Mouse (Mus musculus) intestine, postnatal 0 days (tissue): ENCODE measurements around the gene Acss2. TPM values are rescaled to one million over a fixed set of nuclear protein-coding genes. Genes with fewer than 3 reads are reported as not detected.
A peak's percentile ranks its signal among the peaks of the same experiment; 100 is the strongest.

ENCODE experiments used
- ATAC-seq: fragments of 200-750 bp; cut with Nextera tagmentation; 2 replicates; pipeline ENCODE4 v1.8.0; 2017; ENCODE audit warnings: mild to moderate bottlenecking, moderate TSS enrichment, moderate library complexity
- H3K27ac ChIP-seq: fragments of 300-500 bp; sonication (generic); 2 replicates; pipeline ENCODE4 v1.5.1; 2014; ENCODE audit warnings: mild to moderate bottlenecking, low read depth, low read length, moderate library complexity
- H3K27me3 ChIP-seq: fragments of 300-500 bp; sonication (generic); replicated peaks from 2 replicates; pipeline ENCODE4 v1.6.1; 2014; ENCODE audit warnings: low read length, mixed read lengths; ENCODE audit not compliant: control insufficient read depth, insufficient read depth
- H3K36me3 ChIP-seq: fragments of 300-500 bp; sonication (generic); 2 replicates; pipeline ENCODE4 v1.6.1; 2014; ENCODE audit warnings: mild to moderate bottlenecking, moderate library complexity; ENCODE audit not compliant: control insufficient read depth, insufficient read depth
- H3K4me1 ChIP-seq: fragments of 300-500 bp; sonication (generic); replicated peaks from 2 replicates; pipeline ENCODE4 v1.6.1; 2014; ENCODE audit warnings: antibody characterized with exemption, low read length, mixed read lengths; ENCODE audit not compliant: control insufficient read depth, insufficient read depth
- H3K4me2 ChIP-seq: fragments of 300-500 bp; sonication (generic); replicated peaks from 2 replicates; pipeline ENCODE4 v1.6.1; 2014; ENCODE audit warnings: low read depth, mild to moderate bottlenecking, moderate library complexity
- H3K4me3 ChIP-seq: fragments of 300-500 bp; sonication (generic); 2 replicates; pipeline ENCODE4 v1.5.1; 2014; ENCODE audit warnings: low read depth, low read length
- H3K9ac ChIP-seq: fragments of 300-500 bp; sonication (generic); 2 replicates; pipeline ENCODE4 v1.6.1; 2014; ENCODE audit warnings: mild to moderate bottlenecking, low read depth, low read length
- H3K9me3 ChIP-seq: fragments of 300-500 bp; sonication (generic); 2 replicates; pipeline ENCODE4 v1.6.1; 2016; ENCODE audit warnings: mixed run types; ENCODE audit not compliant: control insufficient read depth
- CTCF ChIP-seq: sonication (generic); IDR thresholded peaks from 2 replicates; pipeline ENCODE4 v1.5.1; 2016; ENCODE audit warnings: low read depth, mild to moderate bottlenecking, control low read depth, antibody characterized with exemption, moderate library complexity
- WGBS: fragments of 180-500 bp; shearing (Covaris S2); extraction: QIAGEN DNeasy Blood & Tissue Kit; methylation state at CpG from one replicate; pipeline ENCODE4 v1.1.7; 2014; 5-methylcytosine and 5-hydroxymethylcytosine counted together
- polyA plus RNA-seq: library from polyadenylated mRNA; unstranded; fragments of >200 nt; fragmentation: Nextera tagmentation; extraction: Ambion mirVana; gene quantifications from 2 replicates; pipeline ENCODE4 v1.2.1, GENCODE M21; 2015

The Acss2 gene
- polyA plus RNA-seq, 1 experiment from 2014 or later, result 8.4 TPM

DNA sequence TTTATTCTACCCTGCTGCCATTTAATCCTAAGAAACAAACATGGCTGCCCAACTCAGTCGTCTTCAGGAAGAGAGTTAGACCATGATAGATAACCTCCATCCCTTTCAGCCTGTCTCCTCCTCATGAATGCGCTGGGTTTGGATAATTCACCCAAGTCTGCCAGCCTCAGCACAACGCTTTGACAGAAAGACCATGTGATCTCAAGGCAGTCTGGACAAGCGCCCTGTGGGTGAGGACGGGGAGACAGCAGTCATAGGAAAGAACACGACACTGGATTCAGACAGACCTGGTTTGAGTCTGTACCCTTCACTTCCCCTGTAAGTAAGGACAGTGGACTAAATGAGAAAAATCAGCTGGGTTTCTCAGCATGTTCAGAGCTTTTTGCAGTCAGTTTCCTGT, 71.8 kb downstream of the Acss2 start:
- H3K9ac ChIP-seq, result no peak overlapping the region
- H3K27me3 ChIP-seq, result no peaks in the 10 kb centered on the region
- no peak for TF ChIP-seq CTCF
- no peak overlapping the region for H3K4me2 ChIP-seq
- H3K4me3 ChIP-seq, result no peak overlapping the region
- ATAC-seq, result no peak
- 61% methylated on average over 6 of the region's 6 CpGs for whole genome bisulfite sequencing
- no peaks in the 10 kb centered on the region for H3K4me1 ChIP-seq
- H3K36me3 ChIP-seq, result no peaks in the 10 kb centered on the region; the same call in 1 of the 2 replicates
- H3K27ac ChIP-seq, result peak overlapping the region; percentile 95
- H3K9me3 ChIP-seq, result no peaks in the 10 kb centered on the region

GRCm38 (mm10) chr2:155590876-155591275, 73.1 kb downstream of the Acss2 start:
- peak; percentile 37 for ATAC-seq
- Histone ChIP-seq H3K4me1 (no peaks in the 10 kb centered on the region), H3K4me3 (no peak overlapping the region), H3K4me2 (peak overlapping the region; percentile 66), H3K9me3 (no peaks in the 10 kb centered on the region), H3K9ac (no peak overlapping the region), H3K36me3 (no peaks in the 10 kb centered on the region), H3K27ac (peak overlapping the region; percentile 95), H3K27me3 (no peaks in the 10 kb centered on the region)
- TF ChIP-seq CTCF, result no peak
- WGBS, result 42% methylated on average over 2 of the region's 2 CpGs

- no peaks in the 10 kb centered on the region for H3K36me3 ChIP-seq
- H3K4me1 ChIP-seq, result no peaks in the 10 kb centered on the region
- H3K9ac ChIP-seq, result peak overlapping the region; percentile 64
- no peak for TF ChIP-seq CTCF
- no peak for ATAC-seq
- peak overlapping the region; percentile 65 for H3K4me3 ChIP-seq
- 2% methylated on average over 6 of the region's 6 CpGs for WGBS
- no peaks in the 10 kb centered on the region for H3K27me3 ChIP-seq
- peak overlapping the region; percentile 66 for H3K4me2 ChIP-seq
- no peaks in the 10 kb centered on the region for H3K9me3 ChIP-seq
- peak overlapping the region; percentile 95 for H3K27ac ChIP-seq
These were observed 73.9 kb downstream of the Acss2 start for GRCm38 (mm10) chr2:155591676-155592075.

DNA sequence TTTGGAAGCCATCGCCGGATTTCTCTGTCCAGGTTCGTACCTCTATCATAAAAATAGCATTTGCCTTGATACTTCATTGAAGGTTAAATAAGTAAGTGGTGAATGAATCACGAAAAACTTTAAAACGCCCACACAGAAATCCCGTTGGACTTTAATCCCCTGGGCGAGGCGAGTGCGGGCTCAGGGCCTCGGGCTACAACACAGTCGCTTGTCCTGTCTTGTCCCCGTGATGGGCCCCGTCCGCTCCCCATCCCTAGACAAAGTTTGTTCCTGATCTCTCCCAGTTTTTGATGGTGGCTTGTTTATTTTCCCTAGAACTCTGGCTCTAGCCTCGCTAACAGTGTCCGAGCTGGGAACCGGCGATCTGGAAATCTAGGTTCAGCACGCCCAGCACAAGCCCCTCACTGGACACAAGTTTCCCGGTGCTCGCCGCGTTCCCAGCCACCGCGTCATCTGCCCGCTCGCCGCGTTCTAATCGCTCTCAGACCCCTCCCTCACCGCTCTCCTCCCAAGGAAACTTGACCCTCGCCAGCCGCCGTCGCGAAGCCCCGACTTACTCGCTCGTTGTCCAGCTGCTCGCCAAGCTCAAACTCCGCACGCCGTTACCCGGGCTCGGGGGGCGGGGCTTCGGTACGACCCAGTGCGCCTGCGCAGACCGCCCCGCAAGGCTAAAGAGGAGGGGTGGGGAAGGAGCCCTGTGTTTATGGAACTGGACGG, 74.5 kb downstream of the Acss2 start, which contains the start of gene Gss:
Gene Gss (minus strand): TSS at position 674 of the 717 bp plus-strand sequence.
- TF ChIP-seq CTCF, result 0 out of 2 replicates have a peak, but pooled peaks have one; percentile 14
- Histone ChIP-seq H3K9ac (peak within 1 kb of the TSS; percentile 64), H3K4me3 (peak within 1 kb of the TSS; percentile 65), H3K9me3 (no peaks in the 10 kb centered on the region), H3K27ac (peak within 1 kb of the TSS; percentile 95), H3K4me1 (no peaks in the 10 kb centered on the region), H3K36me3 (no peaks in the 10 kb centered on the region), H3K4me2 (peak within 1 kb of the TSS; percentile 66), H3K27me3 (no peaks in the 10 kb centered on the region)
- under 1% methylated on average over 53 of the region's 53 CpGs for WGBS
- peak; percentile 78 for ATAC-seq

GRCm38 (mm10) chr2:155592854-155593283, 75.1 kb downstream of the Acss2 start:
- Histone ChIP-seq H3K27me3 (no peaks in the 10 kb centered on the region), H3K9ac (peak overlapping the region; percentile 64)

GRCm38 (mm10) chr2:155595516-155595915, 77.8 kb downstream of the Acss2 start:
- Histone ChIP-seq H3K27me3 (no peaks in the 10 kb centered on the region), H3K27ac (no peak overlapping the region), H3K36me3 (no peaks in the 10 kb centered on the region), H3K9me3 (no peaks in the 10 kb centered on the region), H3K4me3 (no peak overlapping the region), H3K4me2 (no peak overlapping the region), H3K4me1 (no peaks in the 10 kb centered on the region), H3K9ac (no peak overlapping the region)
- ATAC-seq, result no peak
- WGBS, result 78% methylated on average over 6 of the region's 6 CpGs
- no peak for TF ChIP-seq CTCF

More at GRCm38 (mm10) chr2:155592854-155593283, 75.1 kb downstream of the Acss2 start:
- TF ChIP-seq CTCF, result no peak; the same call in 1 of the 2 replicates
- peak overlapping the region; percentile 65 for H3K4me3 ChIP-seq
- H3K9me3 ChIP-seq, result no peaks in the 10 kb centered on the region
- WGBS, result 0% methylated on average over 9 of the region's 9 CpGs
- no peak for ATAC-seq
- peak overlapping the region; percentile 66 for H3K4me2 ChIP-seq
- H3K4me1 ChIP-seq, result no peaks in the 10 kb centered on the region
- 0 out of 2 replicates have a peak overlapping the region, but pooled peaks have one; percentile 11 for H3K27ac ChIP-seq
- H3K36me3 ChIP-seq, result no peaks in the 10 kb centered on the region
